Mouse (Mus musculus): Measurements from ENCODE around the gene Mex3a. TPM values are rescaled to one million over a fixed set of nuclear protein-coding genes. Genes with fewer than 3 reads are reported as not detected.

Mex3a gene
- polyA plus RNA-seq, 1 experiment from 2014 or later, result 32.9 TPM

- H3K27ac ChIP-seq, result peak overlapping the region; percentile 33; the same call in 1 of the 2 replicates
- no peaks in the 10 kb centered on the region for H3K27me3 ChIP-seq
- ATAC-seq (ENCODE audit: low FRiP score, low read depth), result no peak; the same call in 1 of the 2 replicates
- H3K36me3 ChIP-seq, result peaks cover 39% of the 10 kb centered on the region
- no peak overlapping the region for H3K9ac ChIP-seq
- H3K9me3 ChIP-seq, result no peaks in the 10 kb centered on the region
- H3K4me2 ChIP-seq (replicated peaks), result no peak overlapping the region
- no peak overlapping the region for H3K4me3 ChIP-seq
- 64% methylated on average over 7 of the region's 7 CpGs for WGBS
- peaks cover 49% of the 10 kb centered on the region for H3K4me1 ChIP-seq
Observed at GRCm38 (mm10) chr3:88541622-88542401, 9.6 kb downstream of the Mex3a start.

- Histone ChIP-seq H3K36me3 (peaks cover 32% of the 10 kb centered on the region), H3K9me3 (no peaks in the 10 kb centered on the region), H3K4me3 (no peak overlapping the region), H3K27me3 (no peaks in the 10 kb centered on the region), H3K27ac (peak overlapping the region; percentile 33; the same call in 1 of the 2 replicates), H3K4me1 (peaks cover 42% of the 10 kb centered on the region), H3K9ac (no peak overlapping the region), H3K4me2 (replicated peaks) (no peak overlapping the region)
- no peak for ATAC-seq (ENCODE audit: low FRiP score, low read depth)
- whole genome bisulfite sequencing, result 59% methylated on average over 4 of the region's 4 CpGs
Observed at GRCm38 (mm10) chr3:88542486-88542885, 10.3 kb downstream of the Mex3a start.

- no peak for ATAC-seq (ENCODE audit: low FRiP score, low read depth)
- Histone ChIP-seq H3K9me3 (no peaks in the 10 kb centered on the region), H3K4me3 (no peak overlapping the region), H3K36me3 (peaks cover 25% of the 10 kb centered on the region), H3K9ac (no peak overlapping the region), H3K27me3 (no peaks in the 10 kb centered on the region), H3K27ac (no peak overlapping the region), H3K4me2 (replicated peaks) (no peak overlapping the region), H3K4me1 (peaks cover 35% of the 10 kb centered on the region)
- 79% methylated on average over 8 of the region's 8 CpGs for WGBS
Observed at GRCm38 (mm10) chr3:88543174-88543573, 11.0 kb downstream of the Mex3a start.

- 71% methylated on average over 5 of the region's 5 CpGs for WGBS
- no peak overlapping the region for H3K9ac ChIP-seq
- ATAC-seq (ENCODE audit: low FRiP score, low read depth), result no peak
- H3K4me3 ChIP-seq, result no peak overlapping the region
- no peak overlapping the region for H3K4me2 ChIP-seq (replicated peaks)
- H3K27me3 ChIP-seq, result no peaks in the 10 kb centered on the region
- no peaks in the 10 kb centered on the region for H3K9me3 ChIP-seq
- peaks cover 29% of the 10 kb centered on the region for H3K4me1 ChIP-seq
- H3K36me3 ChIP-seq, result peaks cover 18% of the 10 kb centered on the region
- no peak overlapping the region for H3K27ac ChIP-seq
Observed at GRCm38 (mm10) chr3:88543651-88544410, 11.6 kb downstream of the Mex3a start.

- H3K27ac ChIP-seq, result no peak overlapping the region
- peaks cover 17% of the 10 kb centered on the region for H3K36me3 ChIP-seq
- no peaks in the 10 kb centered on the region for H3K27me3 ChIP-seq
- H3K9me3 ChIP-seq, result no peaks in the 10 kb centered on the region
- H3K4me2 ChIP-seq (replicated peaks), result no peak overlapping the region
- no peak overlapping the region for H3K9ac ChIP-seq
- WGBS, result 40% methylated on average over 5 of the region's 5 CpGs
- ATAC-seq (ENCODE audit: low FRiP score, low read depth), result no peak
- peaks cover 24% of the 10 kb centered on the region for H3K4me1 ChIP-seq
- no peak overlapping the region for H3K4me3 ChIP-seq
Observed at GRCm38 (mm10) chr3:88544514-88544913, 12.3 kb downstream of the Mex3a start.

GRCm38 (mm10) chr3:88544955-88545591 is 12.9 kb downstream of the Mex3a start:
- H3K9ac ChIP-seq, result no peak overlapping the region
- H3K4me1 ChIP-seq, result peaks cover 21% of the 10 kb centered on the region
- no peaks in the 10 kb centered on the region for H3K27me3 ChIP-seq
- no peak for ATAC-seq (ENCODE audit: low FRiP score, low read depth)
- H3K9me3 ChIP-seq, result no peaks in the 10 kb centered on the region
- peaks cover 14% of the 10 kb centered on the region for H3K36me3 ChIP-seq
- no peak overlapping the region for H3K27ac ChIP-seq
- 53% methylated on average over 20 of the region's 20 CpGs for WGBS
- no peak overlapping the region for H3K4me2 ChIP-seq (replicated peaks)
- H3K4me3 ChIP-seq, result no peak overlapping the region

GRCm38 (mm10) chr3:88546674-88547418 is 14.7 kb downstream of the Mex3a start:
- no peak for ATAC-seq (ENCODE audit: low FRiP score, low read depth)
- Histone ChIP-seq H3K9ac (no peak overlapping the region), H3K27me3 (no peaks in the 10 kb centered on the region), H3K4me3 (no peak overlapping the region), H3K4me1 (peaks cover 18% of the 10 kb centered on the region), H3K4me2 (replicated peaks) (no peak overlapping the region), H3K9me3 (no peaks in the 10 kb centered on the region), H3K36me3 (no peaks in the 10 kb centered on the region), H3K27ac (no peak overlapping the region)
- 70% methylated on average over 6 of the region's 6 CpGs for WGBS

- Histone ChIP-seq H3K27ac (no peak within 1 kb of the TSS), H3K36me3 (no peaks in the 10 kb centered on the region), H3K4me3 (no peak within 1 kb of the TSS), H3K9me3 (no peaks in the 10 kb centered on the region), H3K4me2 (replicated peaks) (0 out of 2 replicates have a peak within 1 kb of the TSS, but pooled peaks have one; percentile 9), H3K9ac (no peak within 1 kb of the TSS), H3K4me1 (peaks cover 16% of the 10 kb centered on the region), H3K27me3 (no peaks in the 10 kb centered on the region)
- no peak for ATAC-seq (ENCODE audit: low FRiP score, low read depth)
- 46% methylated on average over 18 of the region's 18 CpGs for WGBS
Observed at GRCm38 (mm10) chr3:88548180-88548917, 16.2 kb downstream of the Mex3a start, which contains the start of gene Rab25. Rab25 (minus strand) TSS chr3:88548300.

GRCm38 (mm10) chr3:88551586-88551985 is 19.4 kb downstream of the Mex3a start:
- peaks cover 26% of the 10 kb centered on the region for H3K4me1 ChIP-seq
- H3K27ac ChIP-seq, result no peak overlapping the region
- no peaks in the 10 kb centered on the region for H3K9me3 ChIP-seq
- peak overlapping the region; percentile 92 for H3K4me3 ChIP-seq
- 89% methylated on average over 4 of the region's 4 CpGs for WGBS
- H3K4me2 ChIP-seq (replicated peaks), result peak overlapping the region; percentile 81
- ATAC-seq (ENCODE audit: low FRiP score, low read depth), result no peak
- H3K36me3 ChIP-seq, result peaks cover 12% of the 10 kb centered on the region
- H3K9ac ChIP-seq, result peak overlapping the region; percentile 77
- H3K27me3 ChIP-seq, result no peaks in the 10 kb centered on the region

GRCm38 (mm10) chr3:88552082-88552645 is 20.0 kb downstream of the Mex3a start:
- Histone ChIP-seq H3K36me3 (peaks cover 18% of the 10 kb centered on the region), H3K9me3 (no peaks in the 10 kb centered on the region), H3K9ac (peak overlapping the region; percentile 77)

More at GRCm38 (mm10) chr3:88552082-88552645, 20.0 kb downstream of the Mex3a start:
- no peaks in the 10 kb centered on the region for H3K27me3 ChIP-seq
- peak overlapping the region; percentile 95 for H3K27ac ChIP-seq
- no peak for ATAC-seq (ENCODE audit: low FRiP score, low read depth)
- peak overlapping the region; percentile 81 for H3K4me2 ChIP-seq (replicated peaks)
- 22% methylated on average over 16 of the region's 16 CpGs for WGBS
- peak overlapping the region; percentile 92 for H3K4me3 ChIP-seq
- peaks cover 26% of the 10 kb centered on the region for H3K4me1 ChIP-seq
